ENCODE assay signal across 12 mouse cellular contexts in the genomic region with DNA sequence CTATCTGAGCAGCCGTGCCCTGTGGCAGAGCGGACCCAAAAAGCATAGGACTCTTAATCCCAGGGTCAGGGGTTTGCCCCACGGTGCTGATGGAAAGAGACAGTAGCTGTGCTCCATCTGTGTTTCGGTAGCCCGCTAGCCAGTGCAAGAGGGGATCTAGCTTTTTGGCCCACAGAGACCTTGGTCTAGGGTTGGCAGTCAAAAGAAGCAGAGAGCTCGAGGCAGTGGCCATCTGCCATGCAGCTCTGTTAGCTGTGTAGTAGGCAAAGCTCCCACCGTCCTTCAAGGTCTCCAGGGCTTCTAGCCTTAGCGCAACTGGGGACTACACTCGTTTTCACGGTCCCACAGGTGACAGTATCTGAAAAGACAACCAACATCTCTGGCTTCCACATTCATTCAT. TPM values are rescaled to one million over a fixed set of nuclear protein-coding genes. Genes with fewer than 3 reads are reported as not detected.
A peak's percentile ranks its signal among the peaks of the same experiment; 100 is the strongest.
DNase-seq lines count a peak whose midpoint lies in the region.
"Had no signal": no experiment of that assay in that cellular context is flagged by ENCODE, and none has a peak within 500 bp of the region (broad histone marks: within the 10 kb centered on the region; RNA-seq: fewer than 3 reads in every experiment).

No protein-coding gene starts in this region.

- peak; percentile 40 to 43 for DNase-seq in cerebellum, postnatal 14 days
- no peak for DNase-seq in cerebellum, adult 9-10 months
- peak; percentile 26 for DNase-seq in left cerebral cortex, postnatal 4 days
- no peak for DNase-seq in left cerebral cortex, postnatal 10 days (ENCODE audit: extremely low spot score in 1 of 2, low spot score in 2 of 2)
- DNase-seq: adrenal gland, adult 2 months; adrenal gland, postnatal 10 days; adrenal gland, postnatal 25 days; cerebellum, adult 11 months; cerebellum, adult 18-20 months; cerebellum, adult 8-10 months; cerebellum, postnatal 25 days; embryo, embryonic 11 days had no signal

- intact Hi-C loops in left cerebral cortex, postnatal 4 days (cut with DNase I), result loop anchor here (10.0 kb wide), 1 partner anchor 582 kb away; no protein-coding TSS in a partner anchor
- intact Hi-C loops in left cerebral cortex, postnatal 10 days (cut with DNase I), result loop anchor here (10.0 kb wide), 2 partner anchors 412 to 592 kb away; no protein-coding TSS in a partner anchor

RNA-seq across cellular contexts. Expression of a gene that starts 2.1 kb away (rescaled TPM):
- total RNA-seq in left cerebral cortex, postnatal 4 days (2021), result 10 to 100 TPM; 69.8 to 70.3 TPM
- 10 to 100 TPM; 47.6 to 53.1 TPM for total RNA-seq in left cerebral cortex, postnatal 10 days (2021)

Comparison
In these comparisons a context has a peak if more than half of its experiments do, and no peak if none do; other contexts are left out.
1. DNase-seq: peak in cerebellum, postnatal 14 days (2 of 2) and left cerebral cortex, postnatal 4 days (single experiment); none in cerebellum, adult 9-10 months (single experiment) and left cerebral cortex, postnatal 10 days (0 of 2).